Mouse (Mus musculus) myocyte (in vitro differentiated cells): ENCODE measurements around the gene Ugt1a2. TPM values are rescaled to one million over a fixed set of nuclear protein-coding genes. Genes with fewer than 3 reads are reported as not detected.

Source experiments
- H3K27me3 ChIP-seq: one replicate; pipeline ENCODE4 v1.6.1; 2011; ENCODE audit not compliant: control insufficient read depth, insufficient read depth, insufficient read length
- H3K36me3 ChIP-seq: one replicate; pipeline ENCODE4 v1.6.1; 2011; ENCODE audit not compliant: control insufficient read depth, insufficient read depth
- H3K4me2 ChIP-seq: one replicate; pipeline ENCODE4 v1.6.1; 2011; ENCODE audit warnings: low read depth, control low read depth
- H3K4me3 ChIP-seq: one replicate; pipeline ENCODE4 v1.5.1; 2011; ENCODE audit warnings: mild to moderate bottlenecking, control low read depth, moderate library complexity
- H3K79me2 ChIP-seq: one replicate; pipeline ENCODE4 v1.6.1; 2011; ENCODE audit not compliant: control insufficient read depth, insufficient read depth
- H3ac ChIP-seq: one replicate; pipeline ENCODE4 v1.6.1; 2011; ENCODE audit not compliant: control insufficient read depth, insufficient read length
- CEBPB ChIP-seq: IDR thresholded peaks from 2 replicates; pipeline ENCODE4 v1.6.1; 2011; ENCODE audit warnings: mild to moderate bottlenecking, moderate library complexity; ENCODE audit not compliant: poor library complexity, insufficient read depth, severe bottlenecking
- E2F4 ChIP-seq: IDR thresholded peaks from one replicate; pipeline ENCODE4 v1.6.1; 2011; ENCODE audit warnings: mild to moderate bottlenecking, control low read depth, moderate library complexity; ENCODE audit not compliant: insufficient read depth
- MAX ChIP-seq: IDR thresholded peaks from one replicate; pipeline ENCODE4 v1.6.1; 2011; ENCODE audit warnings: low read depth, mild to moderate bottlenecking, control low read depth
- MYOD1 ChIP-seq, 3 experiments: IDR thresholded peaks; one replicate each; pipeline ENCODE4 v1.6.1; 2011; ENCODE audit warnings: control low read depth in 2 of 3, low read depth in 2 of 3, mild to moderate bottlenecking in 2 of 3, moderate library complexity in 1 of 3; ENCODE audit not compliant: insufficient read length in 2 of 3, control insufficient read depth in 1 of 3
- MYOG ChIP-seq, 3 experiments: IDR thresholded peaks; one replicate each; pipeline ENCODE4 v1.6.1; 2011; ENCODE audit warnings: control low read depth in 2 of 3, low read depth in 2 of 3, mild to moderate bottlenecking in 2 of 3; ENCODE audit not compliant: insufficient read length in 2 of 3, control insufficient read depth in 1 of 3, insufficient read depth in 1 of 3
- POLR2A ChIP-seq: IDR thresholded peaks from one replicate; pipeline ENCODE4 v1.6.1; 2011; ENCODE audit warnings: low read depth, mild to moderate bottlenecking, control low read depth, moderate library complexity; ENCODE audit not compliant: insufficient read length
- POLR2AphosphoS2 ChIP-seq: IDR thresholded peaks from one replicate; pipeline ENCODE4 v1.6.1; 2011; ENCODE audit warnings: low read depth, control low read depth; ENCODE audit not compliant: insufficient read length
- REST ChIP-seq: IDR thresholded peaks from one replicate; pipeline ENCODE4 v1.6.1; 2011; ENCODE audit warnings: mild to moderate bottlenecking, control low read depth, moderate library complexity; ENCODE audit not compliant: insufficient read depth, insufficient read length
- SRF ChIP-seq: IDR thresholded peaks from one replicate; pipeline ENCODE4 v1.6.1; 2011; ENCODE audit warnings: low read depth; ENCODE audit not compliant: control insufficient read depth, insufficient read length
- TCF12 ChIP-seq: IDR thresholded peaks from one replicate; pipeline ENCODE4 v1.6.1; 2011; ENCODE audit warnings: mild to moderate bottlenecking, control low read depth; ENCODE audit not compliant: poor library complexity, insufficient read depth, severe bottlenecking
- TCF3 ChIP-seq: IDR thresholded peaks from one replicate; pipeline ENCODE4 v1.6.1; 2011; ENCODE audit warnings: low read depth, control low read depth; ENCODE audit not compliant: insufficient read length
- USF1 ChIP-seq: IDR thresholded peaks from one replicate; pipeline ENCODE4 v1.6.1; 2011; ENCODE audit warnings: low read depth, mild to moderate bottlenecking, control low read depth, moderate library complexity
- polyA plus RNA-seq: library from polyadenylated mRNA; unstranded; fragments of >200 nt; fragmentation: generic; extraction: Trizol; gene quantifications from one replicate; pipeline ENCODE4 v1.2.1, GENCODE M21; 2012; ENCODE audit warnings: missing spikeins

Ugt1a2 gene
- polyA plus RNA-seq, 1 experiment = 0.05 TPM

DNA sequence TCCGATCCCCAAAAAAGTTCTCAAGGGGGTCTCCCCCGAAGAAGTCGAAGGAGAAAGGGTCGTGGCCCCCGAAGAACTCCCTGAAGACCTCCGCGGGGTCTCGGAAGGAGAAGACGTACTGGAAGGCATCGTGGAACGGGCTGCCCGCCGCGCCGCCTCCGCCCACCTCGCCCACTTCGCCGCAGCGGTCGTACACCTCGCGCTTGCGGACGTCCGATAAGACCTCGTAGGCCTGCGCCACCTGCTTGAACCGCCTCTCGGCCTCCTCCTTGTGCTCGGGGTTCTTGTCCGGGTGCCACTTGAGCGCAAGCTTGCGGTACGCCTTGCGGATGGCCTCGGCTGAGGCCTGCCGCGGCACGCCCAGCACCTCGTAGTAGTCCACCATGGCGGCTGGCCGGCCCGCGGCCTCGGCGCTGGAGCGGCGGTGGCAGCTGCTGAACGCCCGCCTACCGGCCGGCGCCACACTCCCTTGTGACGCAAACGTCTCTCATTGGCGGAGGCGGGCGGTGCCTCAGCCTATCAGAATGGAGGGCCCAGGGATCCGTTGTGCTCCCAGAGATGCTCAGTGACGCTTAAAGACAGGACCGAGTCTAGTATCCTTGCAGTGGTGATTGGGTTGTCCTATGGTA, 5.0 kb downstream of the Ugt1a2 start, which contains the start of gene Dnajb3:
Gene Dnajb3 (minus strand): TSS at position 489 of the 629 bp plus-strand sequence.
- no peak for TF ChIP-seq TCF12
- TF ChIP-seq POLR2A = no peak
- no peak for TF ChIP-seq MAX
- no peak for TF ChIP-seq TCF3
- TF ChIP-seq E2F4 = no peak
- TF ChIP-seq REST = no peak
- no peak for TF ChIP-seq POLR2AphosphoS2
- no peak for TF ChIP-seq MYOG (IDR thresholded peaks at IDR 0.05; ENCODE audit: control insufficient read depth in 1 of 3, insufficient read depth in 1 of 3, insufficient read length in 2 of 3, low read depth in 2 of 3)
- no peak for TF ChIP-seq SRF
- no peak for TF ChIP-seq CEBPB
- TF ChIP-seq MYOD1 (IDR thresholded peaks at IDR 0.05; ENCODE audit: control insufficient read depth in 1 of 3, insufficient read length in 2 of 3, low read depth in 2 of 3) = no peak
- no peak for TF ChIP-seq USF1
- no peaks in the 10 kb centered on the region for H3K79me2 ChIP-seq
- H3ac ChIP-seq = no peak within 1 kb of the TSS
- H3K27me3 ChIP-seq = peaks cover 11% of the 10 kb centered on the region
- H3K36me3 ChIP-seq = no peaks in the 10 kb centered on the region
- no peak within 1 kb of the TSS for H3K4me3 ChIP-seq
- no peak within 1 kb of the TSS for H3K4me2 ChIP-seq

DNA sequence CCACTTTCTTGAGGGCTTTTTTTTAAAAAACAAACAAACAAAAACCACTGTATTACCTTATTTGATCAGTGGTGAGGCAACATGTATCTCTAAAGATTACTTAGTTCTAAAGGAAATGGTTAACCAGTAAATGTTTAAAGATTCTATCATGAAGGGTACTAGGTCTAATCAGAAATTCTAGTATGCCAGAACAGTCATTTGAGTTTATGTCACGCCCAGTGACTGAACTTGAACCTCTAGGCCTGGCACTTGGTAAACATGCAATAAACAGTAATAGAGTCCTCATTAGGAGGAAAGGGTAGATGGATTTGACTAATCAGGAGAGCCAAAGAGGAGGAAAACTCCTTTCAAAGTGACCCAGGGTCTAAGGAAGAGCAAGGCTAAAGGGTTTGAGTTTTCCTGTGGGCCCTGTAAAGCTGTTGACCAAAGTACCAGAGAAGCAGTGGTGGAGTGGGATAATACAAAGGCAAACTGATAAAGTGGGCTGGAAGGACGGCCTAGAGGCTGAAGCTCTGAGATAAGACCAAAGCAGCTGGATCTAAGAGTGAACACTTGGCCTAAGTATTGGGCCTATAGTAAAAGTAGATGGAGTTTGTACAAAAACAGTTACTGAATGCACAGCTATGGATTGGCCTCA, 6.6 kb downstream of the Ugt1a2 start:
- no peak for TF ChIP-seq TCF12
- TF ChIP-seq TCF3 = no peak
- no peak for TF ChIP-seq MAX
- no peak for TF ChIP-seq POLR2A
- TF ChIP-seq MYOD1 (IDR thresholded peaks at IDR 0.05; ENCODE audit: control insufficient read depth in 1 of 3, insufficient read length in 2 of 3, low read depth in 2 of 3) = no peak
- TF ChIP-seq CEBPB = no peak
- TF ChIP-seq REST = no peak
- no peak for TF ChIP-seq POLR2AphosphoS2
- TF ChIP-seq MYOG (IDR thresholded peaks at IDR 0.05; ENCODE audit: control insufficient read depth in 1 of 3, insufficient read depth in 1 of 3, insufficient read length in 2 of 3, low read depth in 2 of 3) = no peak
- H3K27me3 ChIP-seq = peaks cover 7% of the 10 kb centered on the region
- no peaks in the 10 kb centered on the region for H3K79me2 ChIP-seq
- H3ac ChIP-seq = no peak overlapping the region
- H3K4me2 ChIP-seq = no peak overlapping the region
- H3K36me3 ChIP-seq = no peaks in the 10 kb centered on the region
- H3K4me3 ChIP-seq = no peak overlapping the region

DNA sequence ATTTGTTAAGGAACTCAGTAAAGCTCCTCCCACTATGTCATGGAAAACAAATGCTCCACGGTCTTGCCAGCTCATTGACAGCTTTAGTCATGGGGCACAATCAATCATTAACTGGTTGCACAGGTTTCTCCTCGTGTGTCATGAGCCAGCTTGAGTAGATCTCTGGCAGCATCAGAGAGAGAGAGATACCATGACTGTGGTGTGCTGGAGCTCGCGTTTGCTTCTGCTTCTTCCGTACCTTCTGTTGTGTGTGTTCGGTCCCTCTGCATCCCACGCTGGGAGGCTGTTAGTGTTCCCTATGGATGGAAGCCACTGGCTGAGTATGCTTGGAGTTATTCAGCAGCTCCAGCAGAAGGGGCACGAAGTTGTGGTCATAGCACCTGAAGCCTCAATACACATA, 11.4 kb downstream of the Ugt1a2 start, which contains the start of gene Ugt1a1:
Gene Ugt1a1 (plus strand): TSS at position 148 of the 400 bp plus-strand sequence.
- Histone ChIP-seq H3K27me3 (no peaks in the 10 kb centered on the region), H3K79me2 (no peaks in the 10 kb centered on the region)
- TF ChIP-seq MAX (no peak), USF1 (no peak), CEBPB (no peak), REST (no peak)

DNA sequence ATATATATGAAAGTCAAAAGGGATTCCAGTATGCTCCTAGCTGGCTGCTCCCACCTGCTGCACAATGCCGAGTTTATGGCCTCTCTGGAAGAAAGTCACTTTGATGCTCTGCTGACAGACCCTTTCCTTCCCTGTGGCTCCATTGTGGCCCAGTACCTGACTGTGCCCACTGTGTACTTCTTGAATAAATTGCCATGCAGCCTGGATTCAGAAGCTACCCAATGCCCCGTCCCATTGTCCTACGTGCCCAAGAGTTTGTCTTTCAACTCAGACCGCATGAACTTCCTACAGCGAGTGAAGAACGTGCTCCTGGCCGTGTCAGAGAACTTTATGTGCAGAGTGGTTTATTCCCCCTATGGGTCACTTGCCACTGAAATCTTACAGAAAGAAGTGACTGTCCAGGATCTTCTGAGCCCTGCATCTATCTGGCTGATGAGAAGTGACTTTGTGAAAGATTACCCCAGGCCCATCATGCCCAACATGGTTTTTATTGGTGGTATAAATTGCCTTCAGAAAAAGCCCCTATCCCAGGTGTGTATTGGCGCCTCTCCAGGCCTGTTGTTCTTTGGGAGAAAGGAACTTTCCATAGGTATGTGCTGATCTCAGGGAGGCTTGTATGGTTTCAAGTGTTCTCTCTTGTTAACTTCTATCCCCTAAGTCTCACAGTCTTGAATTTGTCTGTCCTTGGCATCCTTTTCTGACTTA, 12.1 kb downstream of the Ugt1a2 start:
- no peaks in the 10 kb centered on the region for H3K27me3 ChIP-seq
- H3K36me3 ChIP-seq = no peaks in the 10 kb centered on the region
- H3K4me3 ChIP-seq = no peak overlapping the region
- no peaks in the 10 kb centered on the region for H3K79me2 ChIP-seq
- H3K4me2 ChIP-seq = no peak overlapping the region
- no peak for TF ChIP-seq POLR2AphosphoS2
- no peak for TF ChIP-seq SRF
- no peak for TF ChIP-seq MYOG (IDR thresholded peaks at IDR 0.05; ENCODE audit: control insufficient read depth in 1 of 3, insufficient read depth in 1 of 3, insufficient read length in 2 of 3, low read depth in 2 of 3)
- no peak for TF ChIP-seq TCF3
- no peak for TF ChIP-seq E2F4
- TF ChIP-seq REST = no peak
- TF ChIP-seq MYOD1 (IDR thresholded peaks at IDR 0.05; ENCODE audit: control insufficient read depth in 1 of 3, insufficient read length in 2 of 3, low read depth in 2 of 3) = no peak
- TF ChIP-seq MAX = no peak
- no peak for TF ChIP-seq USF1
- H3ac ChIP-seq = no peak overlapping the region

More for the DNA sequence above, 11.4 kb downstream of the Ugt1a2 start, which contains the start of gene Ugt1a1:
- H3K4me3 ChIP-seq = no peak within 1 kb of the TSS
- H3K36me3 ChIP-seq = no peaks in the 10 kb centered on the region
- no peak within 1 kb of the TSS for H3K4me2 ChIP-seq
- no peak within 1 kb of the TSS for H3ac ChIP-seq

DNA sequence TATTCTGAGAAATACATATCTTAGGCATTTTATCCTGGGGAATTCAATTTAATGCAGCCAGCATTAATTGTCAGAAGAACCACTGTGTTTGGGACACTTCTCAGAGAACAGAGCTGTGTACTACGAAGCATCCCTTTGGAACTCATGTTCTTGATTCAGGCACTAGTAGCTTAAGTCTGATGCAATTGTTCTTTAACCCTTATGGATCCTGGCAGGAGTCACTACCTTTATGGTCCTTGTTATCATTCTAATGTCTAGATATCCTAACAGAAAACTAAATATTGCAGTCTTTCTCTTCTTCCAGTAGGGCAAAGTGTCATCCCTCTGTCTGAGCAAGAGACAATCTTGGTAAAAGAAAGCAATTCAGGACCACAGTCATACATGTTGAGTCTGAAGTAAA, 12.7 kb downstream of the Ugt1a2 start:
- H3K27me3 ChIP-seq = no peaks in the 10 kb centered on the region
- no peak overlapping the region for H3ac ChIP-seq
- H3K4me3 ChIP-seq = no peak overlapping the region
- H3K36me3 ChIP-seq = no peaks in the 10 kb centered on the region
- H3K79me2 ChIP-seq = no peaks in the 10 kb centered on the region
- TF ChIP-seq REST (no peak), USF1 (no peak), MYOD1 (IDR thresholded peaks at IDR 0.05; ENCODE audit: control insufficient read depth in 1 of 3, insufficient read length in 2 of 3, low read depth in 2 of 3) (no peak), E2F4 (no peak), MAX (no peak), TCF3 (no peak), SRF (no peak), MYOG (IDR thresholded peaks at IDR 0.05; ENCODE audit: control insufficient read depth in 1 of 3, insufficient read depth in 1 of 3, insufficient read length in 2 of 3, low read depth in 2 of 3) (no peak), TCF12 (no peak), CEBPB (no peak), POLR2AphosphoS2 (no peak), POLR2A (no peak)
- H3K4me2 ChIP-seq = no peak overlapping the region
